Mouse (Mus musculus) lung, adult 2 months (tissue): ENCODE measurements at regions not wholly inside any gene's neighbourhood (a gene's known extent, or its start where the extent isn't known, plus 50 kb on each side); places are given as distances from the start of the nearest gene placed in this dataset.

Experiments
- CTCF ChIP-seq: fragments of 200-500 bp; IDR thresholded peaks from 2 replicates; pipeline ENCODE4 v1.5.1; 2011; ENCODE audit warnings: mild to moderate bottlenecking, low read length, control low read depth; ENCODE audit not compliant: insufficient read depth
- POLR2A ChIP-seq: fragments of 200-500 bp; IDR thresholded peaks from 2 replicates; pipeline ENCODE4 v1.6.1; 2011; ENCODE audit warnings: low read depth, mild to moderate bottlenecking, control low read depth, low read length, borderline replicate concordance; ENCODE audit errors: extremely low read depth

DNA sequence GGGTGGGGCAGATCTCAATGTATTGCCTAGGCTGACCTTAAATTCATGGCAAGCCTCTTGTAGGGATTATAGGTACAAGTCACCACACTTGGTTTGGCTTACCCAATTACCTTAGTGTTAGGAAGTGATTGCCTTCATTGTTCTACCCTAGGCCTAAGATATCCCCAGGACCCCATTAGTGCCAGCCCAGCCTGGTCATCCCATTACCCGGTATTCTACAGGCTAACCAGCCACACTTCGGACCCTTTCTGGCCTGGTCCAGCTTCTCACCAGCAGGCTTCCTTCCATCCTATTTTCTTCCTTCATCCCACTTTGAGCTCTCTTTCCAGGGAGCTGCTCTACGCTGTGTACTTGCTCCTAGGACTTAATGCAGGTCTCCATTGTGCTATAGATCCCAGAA lies 59.5 kb downstream of the Tex35 start:
- no peak for TF ChIP-seq POLR2A
- TF ChIP-seq CTCF, result no peak
